Mouse (Mus musculus) left cerebral cortex, adult 6 months (tissue): Measurements from ENCODE around the gene Gm21677. TPM values are rescaled to one million over a fixed set of nuclear protein-coding genes. Genes with fewer than 3 reads are reported as not detected.

Experiments used
- long read RNA-seq, 2 experiments: library from polyadenylated mRNA; unstranded; transcript quantifications; one replicate each; pipeline ENCODE4 v2.0.0; 2019 to 2020
- polyA plus RNA-seq: library from polyadenylated mRNA; unstranded; fragments of <200 nt; fragmentation: Nextera tagmentation; gene quantifications from 2 replicates; pipeline ENCODE4 v1.2.3, GENCODE M21; 2021

Gm21677 gene
- not detected in 2 replicates for polyA plus RNA-seq
- long read RNA-seq, experiment 1: 0 reads
- long read RNA-seq, experiment 2: 0 reads

DNA sequence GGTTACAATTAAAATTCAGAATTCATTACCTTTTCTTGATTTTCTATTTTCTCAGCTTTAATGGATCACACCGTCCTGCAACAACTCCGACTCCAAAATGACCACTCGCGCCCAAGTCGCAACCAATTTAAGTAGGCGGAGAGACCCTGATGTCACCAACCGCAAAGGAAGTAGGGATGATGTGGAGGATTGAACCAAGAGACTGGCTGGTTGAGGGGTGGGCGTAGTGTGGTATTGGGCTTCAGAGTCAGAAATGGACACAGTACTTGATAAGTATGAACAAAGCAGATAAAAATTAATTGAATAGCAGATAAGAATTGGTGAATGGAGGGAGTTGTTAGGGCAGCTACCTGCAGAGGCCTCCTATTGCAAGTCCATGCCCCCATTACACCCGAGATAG lies at the start of gene Gm21677:
TSS of gene Gm21677 (minus strand) at position 101 of the 400 bp plus-strand sequence.

DNA sequence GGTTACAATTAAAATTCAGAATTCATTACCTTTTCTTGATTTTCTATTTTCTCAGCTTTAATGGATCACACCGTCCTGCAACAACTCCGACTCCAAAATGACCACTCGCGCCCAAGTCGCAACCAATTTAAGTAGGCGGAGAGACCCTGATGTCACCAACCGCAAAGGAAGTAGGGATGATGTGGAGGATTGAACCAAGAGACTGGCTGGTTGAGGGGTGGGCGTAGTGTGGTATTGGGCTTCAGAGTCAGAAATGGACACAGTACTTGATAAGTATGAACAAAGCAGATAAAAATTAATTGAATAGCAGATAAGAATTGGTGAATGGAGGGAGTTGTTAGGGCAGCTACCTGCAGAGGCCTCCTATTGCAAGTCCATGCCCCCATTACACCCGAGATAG lies 39.0 kb upstream of the Gm21677 start, which contains the start of gene Gm21693:
TSS of gene Gm21693 (minus strand) at position 101 of the 400 bp plus-strand sequence.

Other genes with a start within 250 kb of the Gm21677 start
- not detected in 2 replicates for gene Gm21693, start 38.9 kb upstream of the Gm21677 start, polyA plus RNA-seq
- not detected in 2 replicates for gene Gm21704, start 103.7 kb upstream of the Gm21677 start, polyA plus RNA-seq
- gene Gm21708, start 103.7 kb upstream of the Gm21677 start, polyA plus RNA-seq: not detected in 2 replicates